Mouse (Mus musculus): ENCODE data around the gene Drc3.

Drc3 gene

DNA sequence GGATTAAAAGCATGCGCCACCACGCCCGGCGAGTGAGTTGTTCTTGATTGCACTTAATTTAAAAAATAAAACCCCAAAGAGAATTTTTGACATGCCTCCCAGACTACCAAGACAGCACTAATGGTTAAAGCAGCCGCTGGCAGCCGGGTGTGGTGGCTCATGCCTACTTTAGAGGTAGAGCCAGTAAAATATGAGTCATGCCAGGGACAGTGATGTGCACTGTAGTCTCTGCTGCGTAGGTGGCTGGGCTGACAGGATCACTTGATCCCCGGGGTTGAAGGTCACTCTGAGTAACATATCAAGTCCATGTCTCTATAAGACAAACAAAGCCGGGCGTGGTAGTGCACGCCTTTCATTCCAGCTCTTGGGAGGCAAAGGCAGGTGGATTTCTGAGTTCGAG, 13.8 kb upstream of the Drc3 start:
- DNase-seq = no peak

DNA sequence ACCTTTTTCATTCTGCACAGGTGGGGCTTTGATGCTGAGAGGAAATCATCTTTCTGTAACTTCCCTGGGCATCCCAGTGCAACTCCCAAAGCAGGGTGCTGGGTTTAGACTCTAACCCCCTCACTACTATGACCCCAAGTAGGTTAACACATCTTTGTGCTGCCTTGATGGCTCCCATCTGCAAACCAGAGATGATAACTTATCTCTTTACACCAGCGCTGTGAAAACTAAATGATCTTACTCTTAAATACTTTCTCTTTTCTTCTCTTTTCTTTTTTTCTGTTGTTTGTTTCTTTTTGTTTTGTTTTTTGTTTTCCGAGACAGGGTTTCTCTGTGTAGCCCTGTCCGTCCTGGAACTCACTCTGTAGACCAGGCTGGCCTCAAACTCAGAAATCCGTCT, 7.3 kb upstream of the Drc3 start:
- DNase-seq = no peak

DNA sequence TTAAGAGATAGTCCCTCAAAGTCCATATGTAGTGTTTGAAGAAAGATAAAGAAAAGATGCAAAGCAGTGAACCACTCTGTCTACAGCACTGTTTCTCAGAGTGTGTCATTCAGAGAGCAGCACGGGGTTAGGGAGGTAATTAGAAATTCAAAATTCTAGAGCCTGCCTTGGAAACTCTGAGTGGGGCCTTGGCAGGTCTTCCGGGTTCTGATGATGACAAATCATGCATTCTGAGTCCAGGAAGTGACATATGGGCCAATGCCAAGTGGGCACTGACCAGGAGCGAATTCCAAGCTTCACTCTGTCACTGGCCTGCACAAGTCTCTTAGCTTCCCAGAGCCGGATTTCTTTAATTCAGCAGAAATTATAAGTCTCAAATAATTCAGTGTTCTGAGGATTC, 6.6 kb upstream of the Drc3 start:
- peak; percentile 72 for DNase-seq

DNA sequence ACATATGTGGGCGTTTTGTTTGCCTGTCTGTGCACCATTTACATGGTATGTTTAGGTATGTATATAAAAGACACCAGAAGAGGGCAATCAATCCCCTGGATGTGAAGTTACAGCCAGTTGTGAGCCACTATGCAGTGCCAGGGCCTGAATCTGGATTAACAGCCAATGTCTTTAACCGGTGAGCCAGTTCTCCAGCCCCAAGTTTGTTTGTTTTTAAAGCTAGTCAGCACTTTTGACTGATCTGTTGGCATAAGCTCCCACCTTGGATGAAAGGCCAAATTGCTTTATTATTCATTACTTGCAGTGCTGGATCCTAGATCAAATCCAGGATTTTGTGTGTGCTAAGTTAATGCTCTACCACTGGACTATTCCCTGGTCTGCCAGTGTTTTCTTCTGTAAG, 1.7 kb upstream of the Drc3 start:
- peak; percentile 38 for DNase-seq

DNA sequence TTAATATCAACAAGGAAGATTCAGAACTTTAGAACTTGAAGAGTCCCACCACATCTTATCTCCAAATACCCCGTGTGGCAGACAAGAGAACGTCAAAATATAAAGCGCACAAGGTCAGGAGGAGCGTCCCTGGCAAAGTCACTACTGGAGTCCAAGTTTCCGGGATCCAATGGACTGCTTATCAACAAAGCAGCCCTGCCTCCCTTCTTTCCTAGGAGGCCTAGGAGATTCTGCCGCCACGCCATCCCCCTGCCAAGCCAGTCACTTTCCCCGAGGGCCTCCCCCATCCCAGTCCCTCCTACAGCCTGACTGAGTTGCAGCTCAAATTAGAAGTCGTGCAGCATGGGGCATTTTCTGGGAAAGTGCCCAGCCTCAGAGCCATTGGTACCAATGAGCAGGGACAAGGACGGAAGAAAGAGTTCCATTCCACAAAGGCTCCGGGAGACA, 1.2 kb upstream of the Drc3 start:
- no peak for DNase-seq

DNA sequence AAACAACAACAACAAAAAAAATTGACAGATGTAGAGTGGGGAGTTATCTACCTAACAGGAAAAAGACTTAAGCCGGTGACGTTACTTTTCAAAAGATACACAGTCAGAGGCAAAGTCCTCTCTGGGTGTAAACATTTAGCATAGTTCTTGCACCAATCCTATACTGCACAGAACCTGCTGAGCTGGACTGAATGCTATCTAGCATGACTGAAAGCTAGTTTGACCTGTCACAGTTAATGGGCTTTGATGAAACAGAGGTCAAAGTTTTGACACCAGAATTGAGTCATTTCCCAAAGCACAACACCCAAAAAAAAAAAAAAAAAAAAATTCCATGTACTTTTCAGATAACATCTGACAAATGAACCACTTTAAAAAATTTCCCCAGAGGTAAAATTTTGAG, 2.8 kb downstream of the Drc3 start:
- no peak for DNase-seq

DNA sequence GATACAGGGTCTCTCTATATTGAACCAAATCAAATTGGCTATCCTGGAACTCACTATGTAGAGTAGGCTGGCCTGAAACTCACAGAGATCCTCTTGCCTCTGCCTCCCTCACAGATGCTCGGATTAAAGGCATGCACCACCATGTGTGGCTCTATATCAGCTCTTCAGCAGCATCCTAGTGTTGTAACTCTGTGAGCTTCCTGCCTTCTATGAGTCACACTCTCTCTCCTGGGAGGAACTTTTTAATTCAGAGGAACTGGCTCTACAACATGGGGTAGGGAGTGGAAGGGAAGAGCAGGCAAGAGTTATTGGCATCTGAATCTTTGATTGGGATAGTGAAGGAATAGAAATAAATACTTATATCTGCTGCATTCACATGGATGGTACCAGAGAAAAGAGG, 4.0 kb downstream of the Drc3 start:
- no peak for DNase-seq

DNA sequence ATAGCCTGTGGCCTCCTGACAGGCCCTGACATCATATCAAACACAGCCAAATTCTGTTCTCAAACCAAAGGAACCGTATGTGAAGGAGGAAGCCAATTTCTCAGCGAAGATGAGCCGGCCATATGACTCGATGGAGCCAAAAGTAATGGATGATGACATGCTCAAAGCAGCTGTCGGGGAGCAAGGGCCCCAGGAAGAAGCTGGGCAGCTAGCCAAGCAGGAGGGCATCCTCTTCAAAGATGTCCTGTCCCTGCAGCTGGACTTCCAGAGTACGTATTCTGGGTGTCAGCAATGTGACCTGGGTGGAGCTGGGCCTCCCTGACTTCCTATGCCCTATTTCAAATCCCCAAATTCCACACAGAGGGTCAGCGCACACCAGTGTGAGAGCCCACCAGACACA, 5.4 kb downstream of the Drc3 start:
- DNase-seq = no peak

DNA sequence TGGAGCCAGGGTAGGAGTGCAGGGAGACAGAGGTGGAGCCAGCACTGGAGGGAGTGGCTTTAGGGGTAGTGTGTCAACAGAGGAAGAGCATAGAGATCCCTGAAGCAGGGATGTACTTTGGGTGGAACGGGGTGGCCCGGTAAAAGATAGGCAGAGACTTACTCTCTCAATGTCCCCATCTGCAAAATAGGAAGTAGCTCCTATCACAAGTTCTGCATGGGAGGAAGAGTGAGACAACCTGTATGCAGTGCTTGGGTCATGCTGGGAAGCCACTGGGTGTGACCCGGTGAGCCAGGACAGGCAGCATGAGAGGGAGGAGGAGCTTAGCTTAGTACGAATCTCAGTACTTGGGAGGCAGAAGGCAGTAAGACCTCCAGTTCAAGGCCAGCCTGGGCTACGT, 6.0 kb downstream of the Drc3 start:
- DNase-seq = no peak

DNA sequence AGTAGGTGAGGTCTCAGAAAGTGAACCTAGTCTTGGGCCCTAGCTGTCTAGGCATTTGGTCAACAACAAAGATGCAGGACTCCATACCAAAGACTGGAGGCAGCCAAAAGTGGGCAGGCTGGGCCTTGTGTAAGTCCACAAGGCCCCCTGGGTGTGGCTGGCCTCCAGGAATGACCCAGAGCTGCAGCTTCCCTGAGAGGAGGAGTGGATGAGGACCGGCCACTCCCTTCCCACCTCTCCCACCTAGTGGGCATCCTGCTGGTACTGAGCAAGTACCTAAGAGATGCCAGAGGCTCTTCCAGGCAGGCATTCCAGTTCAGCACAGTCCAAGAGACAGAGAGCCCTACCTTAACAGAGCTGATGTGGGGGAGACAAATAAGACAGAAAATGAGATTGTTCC, 6.8 kb downstream of the Drc3 start:
- DNase-seq = no peak

DNA sequence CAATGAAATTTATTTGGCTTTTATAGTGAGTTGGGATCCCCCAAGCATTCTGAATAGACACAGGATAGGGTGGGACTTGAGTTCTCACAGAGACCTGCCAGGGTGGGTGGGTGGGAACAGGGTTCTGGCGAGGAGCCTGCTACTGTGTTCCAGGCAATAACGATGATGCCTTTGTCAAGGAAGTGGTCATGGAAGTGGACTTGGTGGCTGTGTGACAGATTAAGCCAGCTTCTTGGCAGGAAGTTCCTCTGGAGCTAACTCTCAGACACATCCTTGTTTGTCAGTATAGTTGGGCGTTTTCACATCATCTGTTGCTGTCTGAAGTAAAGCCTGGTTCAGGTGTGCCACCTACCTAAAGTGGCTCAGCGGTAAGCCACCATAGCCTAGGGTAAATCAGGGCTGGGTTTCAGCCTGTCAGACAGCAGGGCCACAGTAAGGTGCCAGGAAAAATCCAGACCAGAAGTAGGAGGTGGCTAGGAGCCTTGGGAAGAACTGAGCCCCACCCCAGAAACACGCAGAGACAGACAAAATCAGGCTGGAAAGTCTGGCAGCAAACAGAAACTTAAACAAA, 7.6 kb downstream of the Drc3 start:
- peak; percentile 22 for DNase-seq

DNA sequence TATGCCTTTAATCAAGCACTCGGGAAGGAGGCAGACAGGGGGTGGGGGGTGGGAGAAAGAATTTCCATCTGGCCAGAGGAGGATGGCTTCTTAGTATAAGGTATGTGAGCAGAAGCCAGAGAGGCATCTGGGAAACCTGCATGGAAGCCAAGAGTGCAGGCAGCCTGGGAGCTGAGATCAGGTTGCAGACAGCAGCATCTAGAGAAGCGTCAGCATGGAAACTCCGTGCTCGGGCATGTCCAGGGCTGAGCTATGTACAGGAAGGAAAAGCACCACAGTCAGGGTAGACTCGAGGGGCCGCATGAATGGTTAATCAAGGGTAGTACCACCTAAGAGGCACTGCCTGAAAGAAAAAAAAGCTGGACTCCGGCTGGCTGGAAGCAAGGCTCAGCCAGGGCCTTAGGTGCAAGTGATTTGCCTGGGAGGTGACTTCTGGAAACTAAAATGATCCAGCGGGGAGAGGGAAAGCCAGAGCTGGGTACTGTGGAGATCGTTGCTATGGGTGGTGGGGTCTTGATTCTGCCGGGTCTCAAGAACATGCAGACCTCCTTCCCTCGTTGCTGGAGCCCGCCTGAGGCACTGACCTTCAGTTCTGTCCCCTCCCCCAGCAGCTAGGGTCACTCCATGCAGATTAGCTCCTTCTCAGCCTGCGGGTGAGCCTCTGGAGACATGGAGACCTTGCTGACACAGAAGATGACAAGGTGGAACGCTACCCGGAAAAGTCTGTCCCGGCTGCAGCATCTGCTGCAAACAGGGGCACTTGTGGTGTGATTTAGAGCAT, 13.3 kb downstream of the Drc3 start:
- no peak for DNase-seq

DNA sequence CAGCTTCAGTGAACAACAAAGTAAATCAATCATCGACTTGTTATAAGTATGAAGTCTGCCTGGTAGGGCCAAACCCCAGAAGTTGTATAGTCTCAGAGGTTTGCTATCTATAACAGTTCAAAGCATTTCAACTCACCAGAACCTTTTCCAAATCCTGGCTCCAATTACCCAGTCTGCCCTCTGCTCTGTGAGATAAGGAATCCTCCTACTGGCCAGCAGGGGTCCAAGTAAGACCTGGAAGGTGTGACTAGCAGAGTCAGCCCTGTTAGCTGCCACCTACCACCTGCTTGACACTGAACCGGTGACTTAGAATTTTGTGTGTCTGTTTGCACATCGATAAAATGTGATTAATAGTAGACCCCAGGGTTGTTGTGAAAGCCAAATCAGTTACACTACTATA, 14.1 kb downstream of the Drc3 start:
- no peak for DNase-seq

DNA sequence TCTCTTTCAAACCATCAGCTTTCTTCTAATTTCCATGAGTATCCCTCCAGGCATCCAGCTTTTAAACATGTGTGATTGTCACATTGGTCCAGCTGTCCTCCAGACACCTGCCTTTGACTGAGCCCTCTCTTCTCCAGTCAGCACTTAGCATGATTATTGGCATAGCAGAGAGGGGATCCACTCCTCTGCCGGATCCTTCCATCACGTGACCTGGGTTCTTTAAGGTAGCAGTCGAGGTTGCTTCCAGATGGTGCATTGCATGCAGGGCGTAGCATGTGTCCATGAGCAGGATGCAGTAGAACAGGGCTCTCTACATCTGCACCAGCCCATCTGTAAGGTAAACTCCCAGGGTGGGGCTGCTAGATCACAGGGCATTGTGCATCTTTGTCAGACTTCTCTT, 15.8 kb downstream of the Drc3 start:
- DNase-seq = no peak

DNA sequence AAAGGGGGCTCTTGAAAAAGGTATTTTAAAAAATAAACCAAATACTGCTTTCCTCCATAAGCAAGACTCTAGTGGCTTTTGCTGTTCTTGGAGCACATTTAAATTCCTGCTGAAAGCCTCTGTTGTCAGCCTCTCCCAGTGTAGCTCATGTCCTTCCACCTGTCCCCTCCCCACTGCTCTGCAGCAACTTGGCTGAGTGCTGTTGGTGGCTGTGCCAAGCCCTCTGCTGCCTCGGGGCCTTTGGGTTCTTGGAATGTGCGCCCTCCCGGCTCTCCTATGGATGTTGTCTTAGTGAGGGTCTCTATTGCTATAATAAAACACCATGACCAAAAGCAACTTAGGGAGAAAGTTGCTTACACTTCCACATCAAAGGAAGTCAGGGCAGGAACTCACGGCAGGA, 16.3 kb downstream of the Drc3 start:
- DNase-seq = no peak

DNA sequence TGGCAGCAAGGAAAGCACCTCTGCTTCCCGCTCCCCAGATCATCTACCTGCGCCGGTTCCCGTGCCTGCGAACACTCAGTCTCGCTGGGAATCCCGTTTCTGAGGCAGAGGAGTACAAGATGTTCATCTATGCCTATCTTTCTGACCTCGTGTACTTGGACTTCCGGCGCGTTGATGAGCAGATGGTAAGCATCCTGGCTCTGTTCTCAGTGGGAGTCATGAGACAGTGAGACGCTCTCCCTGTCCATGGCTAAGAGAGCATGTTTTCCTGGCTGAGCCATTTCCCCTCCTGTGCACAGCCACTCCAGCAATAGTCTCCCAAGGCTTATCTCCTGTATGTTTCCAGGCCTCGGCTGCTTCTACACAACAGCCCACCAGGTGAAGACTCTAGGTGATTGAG, 17.3 kb downstream of the Drc3 start:
- no peak for DNase-seq

DNA sequence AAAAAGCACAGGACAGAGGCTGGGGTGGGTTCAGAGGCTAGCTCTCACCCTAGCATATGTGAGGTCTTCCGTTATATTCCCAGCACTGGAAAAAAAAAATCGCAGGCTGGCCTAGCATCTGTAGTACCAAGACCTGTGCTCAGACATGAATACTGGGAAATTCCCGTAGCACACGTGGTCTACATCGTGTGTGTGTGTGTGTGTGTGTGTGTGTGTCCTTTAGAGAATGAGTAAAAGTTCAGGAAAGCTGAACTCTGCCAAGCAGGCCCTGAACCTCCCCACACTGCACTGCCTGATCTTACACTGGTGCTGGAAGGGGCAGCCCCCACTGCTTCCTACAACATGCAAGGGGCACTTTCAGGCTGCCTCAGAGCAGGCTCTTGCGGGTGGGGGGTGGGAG, 21.4 kb downstream of the Drc3 start:
- DNase-seq = no peak

DNA sequence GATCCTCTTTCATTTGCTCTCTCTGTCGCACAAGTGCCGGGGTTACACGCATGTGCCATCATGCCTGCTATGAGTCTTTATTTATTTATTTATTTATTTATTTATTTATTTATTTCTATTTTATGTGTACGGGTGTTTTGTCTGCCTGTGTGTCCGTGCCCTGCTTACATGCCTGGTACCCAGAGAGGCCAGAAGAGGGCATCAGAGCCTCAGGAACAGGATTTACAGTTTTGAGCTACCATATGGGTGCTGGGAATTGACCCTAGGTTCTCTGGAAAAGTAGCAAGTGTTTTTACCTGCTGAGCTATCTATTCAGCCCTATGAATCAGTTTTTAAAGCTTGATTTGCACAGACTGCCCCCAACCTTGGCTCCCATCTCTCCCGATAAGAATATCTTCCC, 30.4 kb downstream of the Drc3 start:
- no peak for DNase-seq

DNA sequence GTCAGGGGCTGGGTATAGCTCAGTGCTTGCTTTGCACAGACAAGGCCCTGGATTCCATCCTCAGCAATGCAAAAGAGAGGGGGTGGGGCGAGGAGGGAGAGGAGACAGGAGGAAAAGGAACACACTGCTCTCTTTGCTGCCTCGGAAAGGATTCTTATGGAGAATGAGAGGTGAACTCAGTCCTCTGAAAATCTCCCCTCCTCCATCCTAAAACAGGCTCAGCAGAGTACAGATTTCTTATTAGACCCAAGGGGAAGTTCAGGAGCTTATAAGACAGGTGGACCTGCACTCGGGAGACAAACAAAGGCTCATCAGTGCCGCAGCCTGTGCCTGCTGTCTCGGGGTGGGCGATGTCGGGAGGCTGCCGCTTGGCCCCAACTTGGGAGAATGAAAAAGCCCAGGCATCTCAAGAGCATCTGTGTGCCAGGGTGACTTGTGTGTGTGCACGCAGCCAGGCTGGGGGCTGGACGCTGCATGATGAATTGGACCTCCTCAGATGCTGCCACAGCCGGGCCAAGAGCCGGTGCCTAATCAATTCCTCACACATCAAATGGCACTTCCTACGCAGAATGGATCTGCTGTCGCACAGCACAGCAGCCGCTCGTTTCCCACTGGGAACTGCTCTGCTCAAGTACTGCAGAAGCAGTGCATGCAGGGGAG, 31.8 kb downstream of the Drc3 start:
- DNase-seq = no peak

DNA sequence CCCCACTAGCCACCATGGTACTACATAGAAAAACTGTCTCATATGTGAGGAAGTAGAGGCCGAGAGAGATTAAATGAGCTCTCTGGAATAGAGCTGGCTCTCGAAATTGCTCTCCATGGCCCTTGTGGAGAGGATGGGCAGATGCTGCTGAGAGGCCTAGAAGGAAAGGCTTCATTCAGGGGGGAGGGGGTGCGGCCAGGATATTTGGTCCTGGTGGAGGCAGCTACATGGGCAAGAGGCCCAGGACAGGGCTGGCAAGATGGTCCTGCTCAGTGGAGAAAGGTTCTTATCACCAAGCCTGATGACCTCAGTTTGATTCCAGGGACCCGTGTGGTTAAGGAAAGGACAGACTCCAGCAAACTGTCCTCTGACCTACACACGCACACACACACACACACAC, 32.8 kb downstream of the Drc3 start:
- no peak for DNase-seq

DNA sequence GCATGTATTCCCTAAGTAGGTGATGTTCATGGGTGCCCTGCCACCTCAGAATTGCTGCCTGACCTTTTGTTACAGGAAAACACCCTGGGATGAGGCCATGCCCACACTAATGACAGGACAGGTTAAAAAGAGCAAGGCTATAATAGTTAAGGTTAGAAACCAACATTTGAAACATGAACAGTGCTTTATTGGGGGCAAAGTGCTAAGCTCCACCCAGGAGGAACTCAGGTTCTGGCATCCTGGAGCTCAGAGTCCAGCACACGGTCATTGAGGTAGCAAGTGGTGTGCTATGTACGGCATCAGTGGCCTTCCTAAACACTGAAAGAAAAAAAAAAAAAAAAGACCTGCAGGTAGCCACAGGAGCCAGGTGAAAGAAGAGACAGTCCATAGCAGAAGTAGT, 34.8 kb downstream of the Drc3 start:
- DNase-seq = no peak

DNA sequence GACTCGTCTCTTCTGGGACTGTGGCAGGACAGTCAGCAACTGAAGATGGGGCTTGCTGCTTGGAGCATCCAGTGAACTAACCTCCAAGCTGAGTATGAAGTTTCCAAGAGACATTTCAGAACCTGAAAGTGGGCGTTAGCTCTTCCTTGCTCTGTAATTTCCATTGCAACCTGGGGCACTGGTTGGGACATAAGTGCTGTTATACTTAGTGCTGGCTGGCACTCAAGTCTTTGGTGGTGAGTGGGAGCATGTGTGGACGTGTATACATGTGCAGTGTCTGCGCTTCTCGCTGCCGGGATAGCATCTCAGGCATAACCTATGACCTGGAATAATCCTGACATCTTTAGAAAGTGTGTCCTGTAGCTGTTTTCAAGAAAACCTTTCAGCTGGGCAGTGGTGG, 38.2 kb downstream of the Drc3 start:
- DNase-seq = no peak

DNA sequence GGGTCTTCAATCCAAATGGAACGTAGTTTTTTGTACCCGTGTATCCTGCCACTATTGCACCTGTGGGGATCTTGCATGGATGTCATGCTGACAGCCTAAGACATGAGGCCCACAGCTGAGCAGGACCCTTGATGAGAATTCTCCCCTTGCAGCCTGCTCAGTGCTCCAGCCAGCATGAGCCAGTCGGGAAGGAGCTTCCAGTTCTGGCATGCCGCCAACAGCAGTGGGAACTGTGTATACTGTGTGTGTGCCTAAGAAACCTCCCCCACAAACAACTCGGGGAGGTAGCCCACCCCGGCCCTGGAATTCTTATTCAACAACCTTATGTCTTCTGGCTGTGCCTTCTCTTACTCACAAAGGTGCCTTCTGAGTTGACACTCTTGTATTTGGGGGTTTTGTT, 43.4 kb downstream of the Drc3 start:
- DNase-seq = no peak

DNA sequence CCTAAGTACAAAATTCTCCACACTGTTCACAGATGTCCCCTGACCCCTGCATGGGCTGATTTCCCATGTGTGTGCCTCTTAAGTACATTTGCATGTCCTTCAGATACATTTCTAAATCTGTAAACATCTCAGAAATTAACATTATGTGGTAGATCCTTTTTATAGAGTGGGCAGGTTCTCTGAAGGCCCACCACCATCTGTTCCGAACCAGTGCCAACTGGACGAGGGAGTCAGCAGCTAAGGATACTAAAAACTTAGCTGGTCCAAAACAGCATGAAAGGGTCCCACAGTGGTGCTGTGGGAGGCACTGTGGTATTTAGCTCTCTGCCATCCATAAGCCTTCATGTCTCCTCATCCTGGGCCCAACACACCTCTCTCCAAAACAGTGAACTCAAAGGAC, 44.0 kb downstream of the Drc3 start:
- no peak for DNase-seq

DNA sequence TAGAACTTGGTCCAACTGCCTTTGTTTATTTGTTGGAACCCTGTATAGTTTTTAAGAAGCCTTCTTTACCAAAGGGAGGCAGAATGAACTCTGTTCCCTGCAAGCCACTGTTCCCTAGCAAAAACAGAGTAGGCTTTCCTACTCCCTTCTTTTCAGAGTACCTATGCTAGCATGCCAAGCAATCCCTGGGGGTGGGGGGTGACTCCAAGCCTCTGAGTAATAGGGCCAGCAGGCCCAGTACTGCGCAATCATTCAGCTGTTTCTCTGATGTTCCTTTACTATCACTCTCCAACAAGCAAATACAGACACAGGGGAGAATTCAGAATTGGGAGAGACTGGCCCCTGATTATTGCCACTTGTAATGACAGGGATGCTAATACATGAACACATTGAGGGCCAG, 53.5 kb downstream of the Drc3 start:
- no peak for DNase-seq
